Mouse (Mus musculus) mature B cell (primary cell): ENCODE results near the gene Actn3.

Source experiments
- in situ Hi-C: fragments of 300-500 bp; cut with MboI; formaldehyde crosslinking; loops from 2 replicates; pipeline ENCODE4 v1.14.3; 2019

Gene Actn3

DNA sequence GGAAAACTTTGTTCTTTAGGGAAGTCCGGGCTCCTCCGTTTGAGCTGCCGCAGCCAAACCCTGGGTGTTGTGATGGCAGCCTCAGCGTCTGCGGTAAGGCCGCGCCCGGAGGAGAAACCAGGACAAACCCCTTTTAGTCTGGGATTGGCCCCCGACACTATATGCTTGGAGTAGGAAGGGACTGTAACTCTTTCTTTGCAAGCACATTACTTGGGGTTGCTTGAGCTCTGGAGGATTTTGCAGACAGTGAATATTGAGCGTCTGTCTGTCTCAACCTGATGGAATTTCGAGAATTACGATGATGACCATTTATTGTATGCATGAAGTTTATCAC, 65.8 kb downstream of the Actn3 start:
- in situ Hi-C loops, result no loop called here
